Mouse (Mus musculus) ES-Bruce4 (cell line): ENCODE results near the gene Eps15l1.

Experiments used
- CTCF ChIP-seq: IDR thresholded peaks from one replicate; pipeline ENCODE4 v1.8.1; 2011; ENCODE audit warnings: low read depth, low read length
- EP300 ChIP-seq: IDR thresholded peaks from 2 replicates; pipeline ENCODE4 v1.6.1; 2011; ENCODE audit warnings: low read depth, low read length; ENCODE audit not compliant: insufficient read depth
- POLR2A ChIP-seq: IDR thresholded peaks from one replicate; pipeline ENCODE4 v1.8.1; 2011; ENCODE audit warnings: low read length; ENCODE audit not compliant: insufficient read depth

- TF ChIP-seq POLR2A (no peak), EP300 (no peak), CTCF (no peak)
These were observed 30.3 kb upstream of the Eps15l1 start for GRCm38 (mm10) chr8:72451516-72451915.
